Mouse (Mus musculus) cerebellum, adult 2 months (tissue): ENCODE data around the gene Ubqln4.

Experiments
- CTCF ChIP-seq: fragments of 200-500 bp; IDR thresholded peaks from 2 replicates; pipeline ENCODE4 v1.5.1; 2011; ENCODE audit warnings: low read depth, mild to moderate bottlenecking, control low read depth, low read length, moderate library complexity, borderline replicate concordance; ENCODE audit not compliant: insufficient read depth
- POLR2A ChIP-seq: fragments of 200-500 bp; IDR thresholded peaks from 2 replicates; pipeline ENCODE4 v1.6.1; 2011; ENCODE audit warnings: low read length, control low read depth, borderline replicate concordance; ENCODE audit not compliant: insufficient read depth

GRCm38 (mm10) chr3:88586640-88587039 is 33.1 kb downstream of the Ubqln4 start:
- TF ChIP-seq CTCF: no peak
- TF ChIP-seq POLR2A: no peak
